Mouse (Mus musculus): ENCODE results near the gene Ssh1. TPM values are rescaled to one million over a fixed set of nuclear protein-coding genes. Genes with fewer than 3 reads are reported as not detected.

Ssh1 gene
- polyA plus RNA-seq, 1 experiment from 2014 or later, result 13.3 TPM

DNA sequence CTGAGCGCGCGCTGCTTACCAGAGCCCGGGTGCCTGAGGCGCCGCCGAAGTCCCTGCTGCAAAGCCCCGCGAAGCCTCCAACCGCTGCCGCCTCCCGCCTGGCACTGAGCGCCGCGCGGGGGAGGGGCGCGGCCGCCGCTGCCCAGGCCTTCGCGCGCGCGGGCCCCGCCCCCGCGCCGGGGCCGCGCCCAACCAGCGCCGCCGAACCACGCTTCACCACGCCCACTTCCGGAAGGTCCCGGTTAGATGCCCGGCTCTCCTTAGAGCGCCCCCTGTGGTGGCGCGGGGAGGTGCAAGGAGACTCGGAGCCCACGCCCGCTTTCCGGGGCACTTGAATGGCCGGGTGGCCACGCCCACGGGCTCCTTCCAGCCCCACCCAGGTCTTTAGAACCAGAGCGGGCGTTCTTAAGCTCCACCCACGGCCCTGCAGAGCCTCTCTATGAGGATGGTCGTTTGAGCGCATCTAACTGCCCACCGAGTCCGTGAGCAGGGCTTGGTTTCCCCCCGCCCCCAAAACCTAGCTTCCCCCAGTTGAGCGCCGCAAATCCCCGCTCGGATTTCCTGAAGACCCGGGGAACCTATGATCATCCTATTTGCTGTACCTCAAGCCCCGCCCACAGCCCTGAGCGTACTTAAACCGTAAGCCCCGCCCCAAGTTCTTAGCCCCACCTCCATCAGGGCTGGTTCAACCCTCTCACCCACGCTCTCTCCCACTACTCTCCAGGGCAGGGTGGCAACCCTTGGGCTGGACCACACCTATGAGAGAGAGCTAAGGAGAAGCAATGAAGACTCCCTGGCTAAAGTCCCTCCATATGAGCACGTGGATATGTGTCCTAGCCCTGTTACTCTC lies 84.9 kb downstream of the Ssh1 start, which contains the start of gene Coro1c:
Coro1c (minus strand) TSS at position 167 of the 850 bp plus-strand sequence.
- Histone ChIP-seq H3K4me3 (peak within 1 kb of the TSS; percentile 98), H3K27me3 (ENCODE audit: low read depth, poor library complexity, severe bottlenecking) (no peaks in the 10 kb centered on the region), H3K27ac (replicated peaks) (peak within 1 kb of the TSS; percentile 98), H3K36me3 (no peaks in the 10 kb centered on the region), H3K9me3 (replicated peaks) (no peaks in the 10 kb centered on the region), H3K4me1 (peaks cover 49% of the 10 kb centered on the region)
- under 1% methylated on average over 62 of the region's 68 CpGs for WGBS
- DNase-seq (ENCODE audit: low spot score), result peak; percentile 99

DNA sequence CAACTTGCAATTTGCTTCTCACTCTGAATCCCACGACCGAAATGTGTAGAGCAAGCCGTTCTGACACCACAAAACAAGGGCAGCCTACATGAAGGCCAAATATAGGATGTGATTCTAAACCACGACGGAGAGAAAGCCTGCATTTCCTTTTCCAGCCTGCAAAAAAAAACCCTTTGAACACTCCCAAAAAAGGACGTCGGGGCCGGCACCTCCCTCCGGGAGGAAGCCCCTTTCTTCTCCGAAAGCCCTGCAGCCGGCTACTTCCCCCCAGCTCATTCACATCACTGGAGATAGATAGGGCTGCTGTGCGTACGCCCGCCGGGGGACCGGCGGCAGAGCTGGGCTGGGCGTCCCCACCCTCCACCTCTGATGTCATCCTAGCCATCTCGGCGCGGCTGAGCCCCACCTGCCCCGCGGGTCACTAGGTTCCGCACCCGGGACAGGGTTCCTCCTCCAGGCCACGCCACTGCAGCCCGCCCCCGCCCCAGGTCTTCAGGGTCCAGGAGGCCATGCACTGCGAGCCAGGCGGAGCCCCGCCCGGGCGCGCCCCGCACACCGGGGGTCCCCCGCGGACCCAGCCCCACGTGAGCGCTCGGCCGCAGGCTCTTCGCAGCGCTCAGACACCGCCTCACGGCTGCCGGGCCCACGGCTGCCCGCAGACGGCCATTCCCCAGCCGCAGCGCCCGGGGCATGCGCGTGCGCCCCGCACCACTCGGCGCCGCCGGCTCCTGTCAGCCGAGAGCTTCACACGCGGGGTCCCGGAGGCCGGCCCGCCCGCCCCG lies 85.7 kb downstream of the Ssh1 start:
- Histone ChIP-seq H3K27me3 (ENCODE audit: low read depth, poor library complexity, severe bottlenecking) (no peaks in the 10 kb centered on the region), H3K27ac (replicated peaks) (peak overlapping the region; percentile 98), H3K4me1 (peaks cover 57% of the 10 kb centered on the region), H3K4me3 (peak overlapping the region; percentile 98), H3K36me3 (no peaks in the 10 kb centered on the region), H3K9me3 (replicated peaks) (no peaks in the 10 kb centered on the region)
- under 1% methylated on average over 69 of the region's 69 CpGs for whole genome bisulfite sequencing
- DNase-seq (ENCODE audit: low spot score), result peak; percentile 69

DNA sequence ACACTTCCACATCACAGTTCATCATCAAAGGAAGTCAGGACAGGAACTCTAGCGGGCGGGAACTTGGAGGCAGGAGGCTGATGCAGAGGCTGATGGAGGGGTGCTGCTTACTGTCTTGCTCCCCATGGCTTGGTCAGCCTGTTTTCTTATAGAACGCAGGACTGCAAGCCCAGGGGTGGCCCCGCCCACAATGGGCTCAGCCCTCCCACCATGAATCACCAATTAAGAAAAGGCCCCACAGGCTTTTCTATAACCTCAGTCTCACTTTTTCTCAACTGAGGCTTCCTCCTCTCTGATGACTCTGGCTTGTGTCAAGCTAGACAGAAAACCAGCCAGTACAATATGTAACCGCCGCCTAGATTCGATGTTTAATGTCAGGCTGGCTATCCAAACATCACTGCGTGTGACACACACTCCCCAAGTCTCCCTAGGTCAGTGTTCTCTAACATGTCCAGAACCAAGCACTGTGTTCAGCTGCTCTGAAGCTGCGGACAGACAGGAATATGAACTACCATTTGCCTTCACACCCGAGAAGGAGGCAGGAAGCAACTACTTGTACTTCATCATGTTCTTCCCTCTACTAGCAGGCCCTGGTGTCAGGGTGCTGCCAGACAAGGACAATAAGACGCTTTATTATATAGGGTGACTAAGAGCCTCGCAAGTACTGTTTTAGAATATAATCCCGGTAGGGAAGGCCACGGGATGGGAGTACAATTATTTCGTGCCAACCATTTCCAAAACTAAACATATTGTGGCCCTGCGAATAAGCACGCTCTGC lies 86.5 kb downstream of the Ssh1 start:
- peaks cover 65% of the 10 kb centered on the region for H3K4me1 ChIP-seq
- DNase-seq (ENCODE audit: low spot score), result peak; percentile 42
- H3K27ac ChIP-seq (replicated peaks), result peak overlapping the region; percentile 98
- peak overlapping the region; percentile 98 for H3K4me3 ChIP-seq
- no peaks in the 10 kb centered on the region for H3K9me3 ChIP-seq (replicated peaks)
- WGBS, result 33% methylated on average over 17 of the region's 17 CpGs
- H3K36me3 ChIP-seq, result no peaks in the 10 kb centered on the region
- H3K27me3 ChIP-seq (ENCODE audit: low read depth, poor library complexity, severe bottlenecking), result no peaks in the 10 kb centered on the region

DNA sequence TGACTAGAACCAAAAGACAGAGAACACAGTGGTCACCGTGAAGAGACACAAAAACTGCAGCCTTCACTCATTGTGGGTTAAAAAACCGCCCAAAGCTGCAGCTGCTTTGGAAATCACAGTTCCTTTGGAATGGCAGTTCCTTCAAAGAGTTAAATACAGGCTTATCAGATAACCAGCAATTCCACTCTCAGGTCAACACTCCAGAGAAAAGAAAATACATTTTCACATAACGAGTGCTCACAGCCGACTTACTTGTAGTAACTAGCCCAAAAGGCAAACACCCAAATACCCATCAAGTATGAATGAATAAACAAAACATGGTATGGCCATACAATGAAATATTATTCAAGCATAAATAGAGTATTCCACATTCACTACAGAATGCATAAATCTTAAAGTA lies 88.7 kb downstream of the Ssh1 start:
- no peak for DNase-seq (ENCODE audit: low spot score)
- 59% methylated on average over 4 of the region's 4 CpGs for WGBS
- Histone ChIP-seq H3K9me3 (replicated peaks) (no peaks in the 10 kb centered on the region), H3K4me1 (peaks cover 74% of the 10 kb centered on the region), H3K36me3 (no peaks in the 10 kb centered on the region), H3K4me3 (no peak overlapping the region), H3K27ac (replicated peaks) (no peak overlapping the region), H3K27me3 (ENCODE audit: low read depth, poor library complexity, severe bottlenecking) (no peaks in the 10 kb centered on the region)

DNA sequence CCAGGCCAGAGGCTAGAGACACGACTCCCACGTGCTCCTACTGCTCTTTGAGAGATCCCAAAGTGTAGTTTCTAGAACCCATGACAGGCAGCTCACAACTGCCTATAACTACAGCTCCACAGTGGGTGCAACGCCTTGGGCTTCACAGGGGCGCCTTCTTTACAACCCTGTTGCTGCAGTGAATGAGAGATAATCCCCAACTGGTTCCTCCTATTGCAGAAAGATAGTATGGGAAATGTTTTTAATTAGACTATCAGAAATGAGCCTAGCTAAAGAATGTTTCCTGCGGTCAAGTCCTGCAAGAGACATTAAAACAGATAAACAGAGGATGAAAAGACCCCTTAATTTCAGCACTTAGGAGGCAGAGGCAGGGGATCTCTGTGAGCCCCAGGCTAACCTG lies 90.7 kb downstream of the Ssh1 start:
- peaks cover 72% of the 10 kb centered on the region for H3K4me1 ChIP-seq
- DNase-seq (ENCODE audit: low spot score), result no peak

DNA sequence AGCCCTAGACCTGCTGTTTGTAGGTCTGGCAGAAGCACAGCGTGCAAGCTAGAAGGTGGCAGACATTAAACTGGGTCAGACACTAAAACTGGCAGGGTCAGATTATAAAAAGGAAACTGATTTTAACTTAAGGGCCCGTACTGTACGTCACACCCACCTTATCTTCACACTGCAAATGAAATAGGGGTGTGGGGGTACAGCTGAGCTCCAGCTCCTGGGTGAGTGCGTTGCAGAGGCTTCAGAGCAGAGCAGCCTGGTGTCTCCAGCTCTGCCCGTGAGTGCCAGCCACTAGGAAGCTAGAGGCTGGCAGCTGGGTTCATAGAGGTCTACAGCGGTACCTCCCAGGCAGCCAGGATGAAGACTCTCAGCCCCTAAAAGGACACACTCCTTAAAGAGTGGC lies 91.7 kb downstream of the Ssh1 start:
- no peak for DNase-seq (ENCODE audit: low spot score)
- 82% methylated on average over 6 of the region's 6 CpGs for WGBS
- peaks cover 74% of the 10 kb centered on the region for H3K4me1 ChIP-seq

More for the DNA sequence above, 90.7 kb downstream of the Ssh1 start:
- Histone ChIP-seq H3K4me3 (no peak overlapping the region), H3K27me3 (ENCODE audit: low read depth, poor library complexity, severe bottlenecking) (no peaks in the 10 kb centered on the region), H3K36me3 (no peaks in the 10 kb centered on the region), H3K27ac (replicated peaks) (0 out of 2 replicates have a peak overlapping the region, but pooled peaks have one; percentile 1), H3K9me3 (replicated peaks) (no peaks in the 10 kb centered on the region)
- 81% methylated on average over 5 of the region's 5 CpGs for WGBS

DNA sequence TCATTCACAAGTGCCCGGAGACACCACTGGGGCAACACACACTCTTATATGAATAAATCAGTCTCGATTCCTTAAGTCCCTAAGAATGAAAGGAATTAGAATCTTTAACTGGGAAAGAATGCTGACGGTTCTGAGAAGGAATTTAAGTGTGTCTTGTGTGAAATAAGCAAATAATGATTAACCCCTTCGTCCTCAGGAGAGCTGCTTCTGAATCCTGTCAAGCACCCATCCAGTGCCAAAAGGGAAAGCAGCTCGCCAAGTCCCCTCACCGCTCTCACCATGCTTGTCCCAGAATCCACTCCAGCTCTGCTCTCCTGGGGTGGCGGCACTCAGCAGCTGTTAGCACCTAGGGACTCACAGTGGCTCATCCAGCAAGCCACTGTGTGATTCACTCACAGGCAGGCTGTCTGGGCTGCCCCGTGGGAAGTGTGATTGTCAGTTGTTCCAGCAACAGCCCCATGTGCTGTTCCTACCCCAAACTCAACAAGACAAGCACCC lies 92.6 kb downstream of the Ssh1 start:
- 0 out of 2 replicates have a peak overlapping the region, but pooled peaks have one; percentile 30 for H3K27ac ChIP-seq (replicated peaks)
- DNase-seq (ENCODE audit: low spot score), result no peak
- H3K4me1 ChIP-seq, result peaks cover 68% of the 10 kb centered on the region
- H3K4me3 ChIP-seq, result no peak overlapping the region
- H3K27me3 ChIP-seq (ENCODE audit: low read depth, poor library complexity, severe bottlenecking), result no peaks in the 10 kb centered on the region
- no peaks in the 10 kb centered on the region for H3K9me3 ChIP-seq (replicated peaks)
- WGBS, result 69% methylated on average over 8 of the region's 8 CpGs
- H3K36me3 ChIP-seq, result 0 out of 2 replicates have a peak, but pooled peaks cover under 1% of the 10 kb centered on the region

More for the DNA sequence above, 91.7 kb downstream of the Ssh1 start:
- H3K27me3 ChIP-seq (ENCODE audit: low read depth, poor library complexity, severe bottlenecking), result no peaks in the 10 kb centered on the region
- H3K9me3 ChIP-seq (replicated peaks), result no peaks in the 10 kb centered on the region
- H3K4me3 ChIP-seq, result no peak overlapping the region
- 0 out of 2 replicates have a peak overlapping the region, but pooled peaks have one; percentile 38 for H3K27ac ChIP-seq (replicated peaks)
- H3K36me3 ChIP-seq, result no peaks in the 10 kb centered on the region

DNA sequence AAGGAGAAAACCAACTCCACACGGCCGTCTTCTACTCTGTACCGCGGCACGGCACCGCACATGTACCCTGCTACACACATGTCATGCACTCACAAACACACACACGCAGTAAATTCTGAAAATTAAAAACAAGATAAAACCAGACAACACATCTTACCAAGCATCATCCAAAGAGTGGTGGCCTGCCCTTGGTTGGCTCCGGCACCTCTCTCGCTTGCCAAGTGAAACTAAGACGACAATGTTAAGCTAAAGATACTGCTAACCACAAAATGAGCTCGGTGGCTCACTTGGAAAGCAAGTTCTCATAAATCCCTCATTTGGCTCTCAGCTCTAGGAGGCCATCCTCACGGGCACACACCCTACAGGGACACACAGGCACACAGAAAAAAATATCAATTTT lies 94.2 kb downstream of the Ssh1 start:
- no peak overlapping the region for H3K27ac ChIP-seq (replicated peaks)
- peaks cover 57% of the 10 kb centered on the region for H3K4me1 ChIP-seq
- WGBS, result 95% methylated on average over 12 of the region's 12 CpGs
- H3K9me3 ChIP-seq (replicated peaks), result no peaks in the 10 kb centered on the region
- 0 out of 2 replicates have a peak, but pooled peaks cover 3% of the 10 kb centered on the region for H3K36me3 ChIP-seq
- no peak for DNase-seq (ENCODE audit: low spot score)
- H3K4me3 ChIP-seq, result no peak overlapping the region
- H3K27me3 ChIP-seq (ENCODE audit: low read depth, poor library complexity, severe bottlenecking), result no peaks in the 10 kb centered on the region

DNA sequence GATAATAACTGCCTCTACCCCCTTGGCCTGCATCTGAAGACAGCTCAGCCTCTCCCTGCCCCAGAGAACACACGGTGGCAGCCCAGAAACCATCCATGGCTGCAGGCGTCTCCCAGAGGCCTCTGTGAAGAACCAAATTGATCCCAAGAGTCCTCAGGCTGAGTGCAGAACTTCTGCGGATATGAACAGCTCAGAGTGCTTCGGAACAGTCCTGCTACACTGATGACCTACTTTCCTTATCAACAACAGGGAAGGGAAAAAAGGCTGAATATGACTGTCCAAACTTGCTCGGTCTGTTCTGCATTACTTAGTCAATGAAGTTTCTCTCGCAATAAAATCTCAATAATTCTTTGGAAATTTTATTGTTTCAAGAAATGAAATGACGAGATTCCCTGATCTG lies 101.7 kb downstream of the Ssh1 start:
- WGBS, result 90% methylated on average over 7 of the region's 7 CpGs
- no peak for DNase-seq (ENCODE audit: low spot score)

DNA sequence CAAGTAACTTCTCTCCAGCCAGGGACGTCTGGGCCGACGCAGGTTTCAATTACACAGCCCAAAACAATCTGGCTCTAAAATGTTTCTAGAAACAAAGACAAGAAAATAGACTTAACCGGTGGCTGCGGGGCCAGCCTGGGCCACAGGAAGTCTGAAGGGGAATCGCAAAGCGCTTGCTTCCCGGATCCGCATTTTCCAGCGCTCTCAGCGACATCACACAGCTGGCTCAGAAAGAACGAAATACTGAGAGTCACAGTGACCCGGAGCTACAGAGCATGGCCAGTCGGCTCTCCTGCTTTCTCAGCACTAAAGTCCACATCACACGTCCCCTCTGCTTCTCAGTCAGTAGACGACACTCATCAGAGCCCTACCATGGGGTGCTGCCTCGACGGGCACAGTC lies 102.8 kb downstream of the Ssh1 start:
- Histone ChIP-seq H3K27ac (replicated peaks) (no peak overlapping the region), H3K27me3 (ENCODE audit: low read depth, poor library complexity, severe bottlenecking) (no peaks in the 10 kb centered on the region), H3K4me3 (no peak overlapping the region), H3K4me1 (peaks cover 34% of the 10 kb centered on the region), H3K36me3 (0 out of 2 replicates have a peak, but pooled peaks cover 7% of the 10 kb centered on the region), H3K9me3 (replicated peaks) (no peaks in the 10 kb centered on the region)
- no peak for DNase-seq (ENCODE audit: low spot score)
- WGBS, result 81% methylated on average over 18 of the region's 18 CpGs

More for the DNA sequence above, 101.7 kb downstream of the Ssh1 start:
- Histone ChIP-seq H3K9me3 (replicated peaks) (no peaks in the 10 kb centered on the region), H3K27ac (replicated peaks) (no peak overlapping the region), H3K27me3 (ENCODE audit: low read depth, poor library complexity, severe bottlenecking) (no peaks in the 10 kb centered on the region), H3K4me3 (no peak overlapping the region), H3K36me3 (0 out of 2 replicates have a peak, but pooled peaks cover 10% of the 10 kb centered on the region), H3K4me1 (peaks cover 35% of the 10 kb centered on the region)

DNA sequence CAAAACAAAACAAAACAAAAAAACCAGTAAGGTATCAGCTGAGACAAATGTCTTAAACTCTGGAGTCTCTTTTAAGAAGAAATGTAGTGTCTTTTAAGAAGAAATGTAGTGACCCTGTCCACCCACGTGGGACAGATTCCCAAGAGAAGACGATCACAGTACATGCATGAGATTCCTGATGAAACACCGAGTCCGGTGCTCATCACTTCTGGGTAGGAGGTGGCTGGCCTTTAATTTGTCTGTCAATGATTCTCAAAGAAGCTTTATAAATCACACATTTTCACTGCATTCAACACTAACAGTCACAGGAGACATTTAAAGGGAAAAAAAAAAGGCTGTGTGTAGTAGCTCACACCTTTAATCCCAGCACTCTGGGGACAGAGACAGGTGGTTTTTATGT lies 103.8 kb downstream of the Ssh1 start:
- H3K4me1 ChIP-seq, result peaks cover 43% of the 10 kb centered on the region
- H3K27me3 ChIP-seq (ENCODE audit: low read depth, poor library complexity, severe bottlenecking), result no peaks in the 10 kb centered on the region
- WGBS, result 72% methylated on average over 4 of the region's 4 CpGs
- DNase-seq (ENCODE audit: low spot score), result no peak
- H3K9me3 ChIP-seq (replicated peaks), result no peaks in the 10 kb centered on the region
- H3K4me3 ChIP-seq, result no peak overlapping the region
- H3K36me3 ChIP-seq, result 0 out of 2 replicates have a peak, but pooled peaks cover 7% of the 10 kb centered on the region
- H3K27ac ChIP-seq (replicated peaks), result no peak overlapping the region
